Mouse (Mus musculus): ENCODE results near the gene Usp32.

DNA sequence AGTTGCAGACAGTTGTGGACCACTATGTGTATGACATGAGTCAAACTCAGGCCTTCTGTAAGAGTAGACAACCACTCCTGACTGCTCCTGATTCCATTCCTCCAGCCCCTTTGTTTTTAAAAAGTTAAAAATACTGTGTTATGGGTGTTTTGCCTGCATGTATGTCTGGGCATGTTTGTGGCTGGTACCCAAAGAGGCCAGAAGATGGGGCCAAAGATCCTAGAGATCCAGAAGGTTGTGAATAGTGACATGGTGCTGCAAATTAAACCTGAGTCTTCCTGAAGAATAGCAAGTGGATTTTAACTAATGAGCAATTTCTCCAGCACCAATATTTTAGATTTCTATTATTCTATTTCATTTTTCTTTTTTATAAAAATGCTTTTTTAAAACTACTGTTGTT lies 126.8 kb downstream of the Usp32 start:
- TF ChIP-seq EP300 (IDR thresholded peaks at IDR 0.05; ENCODE audit: insufficient read depth, low read depth, low read length) (no peak), CTCF (IDR thresholded peaks at IDR 0.05; ENCODE audit: low read depth, low read length) (no peak)

Data from ES-Bruce4 (cell line).